Mouse (Mus musculus) MEL (cell line): ENCODE data around the gene Mis18a. TPM values are rescaled to one million over a fixed set of nuclear protein-coding genes. Genes with fewer than 3 reads are reported as not detected.

Experiments used
- DNase-seq: peaks from one replicate; pipeline ENCODE4 v3.0.0; 2011; ENCODE audit warnings: low read depth, low spot score
- H3K27ac ChIP-seq: 2 replicates; pipeline ENCODE4 v1.5.1; 2012; ENCODE audit warnings: low read depth, mild to moderate bottlenecking, control low read depth, low read length, moderate library complexity; ENCODE audit not compliant: control insufficient read depth
- H3K27me3 ChIP-seq, 2 experiments: fragments of 150-350 bp in 1 of 2; sonication (generic) in 1 of 2; 2 replicates each; pipeline ENCODE4 v1.6.1; 2012; ENCODE audit warnings: low read length in 2 of 2, mild to moderate bottlenecking in 2 of 2, improper control_type of control experiment in 1 of 2, moderate library complexity in 1 of 2; ENCODE audit not compliant: insufficient read depth in 2 of 2, control insufficient read depth in 1 of 2
- H3K36me3 ChIP-seq, 2 experiments: 2 replicates each; pipeline ENCODE4 v1.6.1; 2012 to 2014; ENCODE audit warnings: low read length in 2 of 2, improper control_type of control experiment in 1 of 2, inconsistent platforms in 1 of 2, mild to moderate bottlenecking in 1 of 2; ENCODE audit not compliant: insufficient read depth in 2 of 2, control insufficient read depth in 1 of 2
- H3K4me1 ChIP-seq, 2 experiments: fragments of 150-350 bp in 1 of 2; sonication (generic) in 1 of 2; 2 replicates each; pipeline ENCODE4 v1.6.1; 2012; ENCODE audit warnings: low read length in 2 of 2, improper control_type of control experiment in 1 of 2, mild to moderate bottlenecking in 1 of 2; ENCODE audit not compliant: insufficient read depth in 2 of 2, control insufficient read depth in 1 of 2
- H3K4me3 ChIP-seq, 2 experiments: fragments of 150-350 bp in 1 of 2; sonication (generic) in 1 of 2; 2 replicates each; pipeline ENCODE4 v1.5.1; 2012; ENCODE audit warnings: low read depth in 2 of 2, low read length in 2 of 2, mild to moderate bottlenecking in 2 of 2, moderate library complexity in 2 of 2, control low read depth in 1 of 2, improper control_type of control experiment in 1 of 2; ENCODE audit not compliant: control insufficient read depth in 1 of 2, insufficient read depth in 1 of 2
- H3K79me2 ChIP-seq: 2 replicates; pipeline ENCODE4 v1.6.1; 2012; ENCODE audit warnings: mild to moderate bottlenecking, low read length, moderate library complexity; ENCODE audit not compliant: control insufficient read depth, poor library complexity, insufficient read depth
- H3K9ac ChIP-seq: 2 replicates; pipeline ENCODE4 v1.6.1; 2012; ENCODE audit warnings: low read depth, mild to moderate bottlenecking, control low read depth, low read length, moderate library complexity; ENCODE audit not compliant: control insufficient read depth, poor library complexity, severe bottlenecking
- H3K9me3 ChIP-seq: fragments of 150-350 bp; sonication (generic); replicated peaks from 2 replicates; pipeline ENCODE4 v1.6.1; 2012; ENCODE audit warnings: mild to moderate bottlenecking, low read length, improper control_type of control experiment, moderate library complexity; ENCODE audit not compliant: insufficient read depth
- CHD1 ChIP-seq: IDR thresholded peaks from 2 replicates; pipeline ENCODE4 v1.6.1; 2012; ENCODE audit warnings: low read depth, mild to moderate bottlenecking, inconsistent platforms, low read length, improper control_type of control experiment
- CHD2 ChIP-seq: IDR thresholded peaks from 2 replicates; pipeline ENCODE4 v1.6.1; 2011; ENCODE audit warnings: low read length, improper control_type of control experiment
- CTCF ChIP-seq, 3 experiments: IDR thresholded peaks in 2 of 3; conservative IDR thresholded peaks in 1 of 3; 2 replicates each; pipeline ENCODE4 v1.5.1; 2011 to 2012; ENCODE audit warnings: low read length in 3 of 3, low read depth in 2 of 3, mild to moderate bottlenecking in 2 of 3, improper control_type of control experiment in 1 of 3, inconsistent platforms in 1 of 3, mixed read lengths in 1 of 3, moderate library complexity in 1 of 3; ENCODE audit not compliant: control insufficient read depth in 1 of 3, insufficient read depth in 1 of 3, poor library complexity in 1 of 3, severe bottlenecking in 1 of 3
- E2F4 ChIP-seq: IDR thresholded peaks from 2 replicates; pipeline ENCODE4 v1.6.1; 2011; ENCODE audit warnings: low read depth, low read length, improper control_type of control experiment, borderline replicate concordance
- ELF1 ChIP-seq: IDR thresholded peaks from 2 replicates; pipeline ENCODE4 v1.6.1; 2014; ENCODE audit warnings: low read depth, mild to moderate bottlenecking, inconsistent platforms, low read length, improper control_type of control experiment, moderate library complexity
- EP300 ChIP-seq, 2 experiments: IDR thresholded peaks; 2 replicates each; pipeline ENCODE4 v1.6.1; 2011; ENCODE audit warnings: improper control_type of control experiment in 2 of 2, low read length in 2 of 2, low read depth in 1 of 2, mild to moderate bottlenecking in 1 of 2
- ETS1 ChIP-seq: IDR thresholded peaks from 2 replicates; pipeline ENCODE4 v1.6.1; 2012; ENCODE audit warnings: low read depth, mild to moderate bottlenecking, inconsistent platforms, low read length, improper control_type of control experiment, moderate library complexity
- GABPA ChIP-seq: IDR thresholded peaks from 2 replicates; pipeline ENCODE4 v1.6.1; 2012; ENCODE audit warnings: low read depth, mild to moderate bottlenecking, inconsistent platforms, low read length, improper control_type of control experiment, moderate library complexity
- GATA1 ChIP-seq: IDR thresholded peaks from 2 replicates; pipeline ENCODE4 v1.6.1; 2011; ENCODE audit warnings: low read depth, low read length, improper control_type of control experiment
- HCFC1 ChIP-seq: IDR thresholded peaks from 2 replicates; pipeline ENCODE4 v1.6.1; 2012; ENCODE audit warnings: low read depth, mild to moderate bottlenecking, inconsistent platforms, low read length, improper control_type of control experiment, moderate library complexity
- JUND ChIP-seq: IDR thresholded peaks from 2 replicates; pipeline ENCODE4 v1.6.1; 2011; ENCODE audit warnings: low read depth, mild to moderate bottlenecking, improper control_type of control experiment, low read length
- KAT2A ChIP-seq: conservative IDR thresholded peaks from 2 replicates; pipeline ENCODE4 v1.6.1; 2012; ENCODE audit warnings: low read depth, low read length, improper control_type of control experiment, inconsistent platforms
- MAZ ChIP-seq: IDR thresholded peaks from 2 replicates; pipeline ENCODE4 v1.6.1; 2012; ENCODE audit warnings: low read depth, mild to moderate bottlenecking, inconsistent platforms, low read length, improper control_type of control experiment
- MEF2A ChIP-seq: IDR thresholded peaks from 2 replicates; pipeline ENCODE4 v1.6.1; 2014; ENCODE audit warnings: low read depth, mild to moderate bottlenecking, inconsistent platforms, low read length, improper control_type of control experiment; ENCODE audit not compliant: poor library complexity, insufficient replicate concordance, severe bottlenecking; ENCODE audit errors: extremely low read depth
- MXI1 ChIP-seq: IDR thresholded peaks from 2 replicates; pipeline ENCODE4 v1.6.1; 2011; ENCODE audit warnings: mild to moderate bottlenecking, low read depth, low read length, improper control_type of control experiment
- MYB ChIP-seq: IDR thresholded peaks from 2 replicates; pipeline ENCODE4 v1.6.1; 2011; ENCODE audit warnings: mild to moderate bottlenecking, low read depth, low read length, improper control_type of control experiment
- MYC ChIP-seq: IDR thresholded peaks from 2 replicates; pipeline ENCODE4 v1.6.1; 2011; ENCODE audit warnings: low read depth, mild to moderate bottlenecking, low read length, improper control_type of control experiment, moderate library complexity
- NELFE ChIP-seq: IDR thresholded peaks from 2 replicates; pipeline ENCODE4 v1.6.1; 2011; ENCODE audit warnings: low read depth, low read length, improper control_type of control experiment
- NRF1 ChIP-seq: IDR thresholded peaks from 2 replicates; pipeline ENCODE4 v1.6.1; 2014; ENCODE audit warnings: low read depth, mild to moderate bottlenecking, inconsistent platforms, low read length, improper control_type of control experiment, moderate library complexity; ENCODE audit not compliant: poor library complexity, insufficient read depth, severe bottlenecking
- POLR2A ChIP-seq, 2 experiments: IDR thresholded peaks; 2 replicates each; pipeline ENCODE4 v1.6.1; 2011 to 2012; ENCODE audit warnings: low read length in 2 of 2, mild to moderate bottlenecking in 2 of 2, control low read depth in 1 of 2, improper control_type of control experiment in 1 of 2, low read depth in 1 of 2, moderate library complexity in 1 of 2; ENCODE audit not compliant: control insufficient read depth in 1 of 2, insufficient read depth in 1 of 2, poor library complexity in 1 of 2
- POLR2AphosphoS2 ChIP-seq: IDR thresholded peaks from 2 replicates; pipeline ENCODE4 v1.6.1; 2011; ENCODE audit warnings: low read length, improper control_type of control experiment
- RAD21 ChIP-seq: IDR thresholded peaks from 2 replicates; pipeline ENCODE4 v1.6.1; 2011; ENCODE audit warnings: mild to moderate bottlenecking, low read depth, low read length, improper control_type of control experiment
- SIN3A ChIP-seq: IDR thresholded peaks from 2 replicates; pipeline ENCODE4 v1.6.1; 2012; ENCODE audit warnings: low read length, improper control_type of control experiment, inconsistent platforms
- SMC3 ChIP-seq: IDR thresholded peaks from 2 replicates; pipeline ENCODE4 v1.6.1; 2011; ENCODE audit warnings: low read depth, low read length, improper control_type of control experiment
- TAL1 ChIP-seq: IDR thresholded peaks from 2 replicates; pipeline ENCODE4 v1.6.1; 2012; ENCODE audit warnings: mild to moderate bottlenecking, inconsistent platforms, low read length, moderate library complexity, mixed read lengths
- TBP ChIP-seq: IDR thresholded peaks from 2 replicates; pipeline ENCODE4 v1.8.0; 2011; ENCODE audit warnings: low read depth, low read length, improper control_type of control experiment
- TCF12 ChIP-seq: IDR thresholded peaks from 2 replicates; pipeline ENCODE4 v1.6.1; 2014; ENCODE audit warnings: low read depth, mild to moderate bottlenecking, inconsistent platforms, low read length, improper control_type of control experiment, moderate library complexity
- UBTF ChIP-seq: IDR thresholded peaks from 2 replicates; pipeline ENCODE4 v1.6.1; 2012; ENCODE audit warnings: low read depth, mild to moderate bottlenecking, inconsistent platforms, low read length, improper control_type of control experiment, moderate library complexity, borderline replicate concordance; ENCODE audit not compliant: insufficient read depth
- ZC3H11A ChIP-seq: IDR thresholded peaks from 2 replicates; pipeline ENCODE4 v1.6.1; 2012; ENCODE audit warnings: low read depth, mild to moderate bottlenecking, inconsistent platforms, low read length, improper control_type of control experiment
- ZMIZ1 ChIP-seq: IDR thresholded peaks from 2 replicates; pipeline ENCODE4 v1.6.1; 2012; ENCODE audit warnings: low read depth, mild to moderate bottlenecking, inconsistent platforms, low read length, improper control_type of control experiment, moderate library complexity
- ZNF384 ChIP-seq: IDR thresholded peaks from 2 replicates; pipeline ENCODE4 v1.6.1; 2012; ENCODE audit warnings: low read depth, mild to moderate bottlenecking, inconsistent platforms, low read length, improper control_type of control experiment
- polyA plus RNA-seq, 2 experiments: library from polyadenylated mRNA; stranded (reverse) in 1 of 2; unstranded in 1 of 2; fragments of >175 nt in 1 of 2; fragments of >200 nt in 1 of 2; gene quantifications; 2 replicates each; pipeline versions ENCODE4 v1.2.1 to v1.2.4; 2012; ENCODE audit warnings: low replicate concordance in 2 of 2, low read depth in 1 of 2; ENCODE audit not compliant: insufficient read length in 2 of 2, insufficient read depth in 1 of 2, missing spikeins in 1 of 2
- total RNA-seq: library from RNA; depleted of rRNA; stranded (reverse); fragments of 300-350 nt; gene quantifications from 2 replicates; pipeline ENCODE4 v1.2.3, GENCODE M21; 2012; rRNA removed

Mis18a gene
- total RNA-seq (46.2 and 48.3 TPM in 2 replicates), polyA plus RNA-seq (10 to 100 TPM in 1 of 2 experiments, not detected in 1; 43.8 TPM)

DNA sequence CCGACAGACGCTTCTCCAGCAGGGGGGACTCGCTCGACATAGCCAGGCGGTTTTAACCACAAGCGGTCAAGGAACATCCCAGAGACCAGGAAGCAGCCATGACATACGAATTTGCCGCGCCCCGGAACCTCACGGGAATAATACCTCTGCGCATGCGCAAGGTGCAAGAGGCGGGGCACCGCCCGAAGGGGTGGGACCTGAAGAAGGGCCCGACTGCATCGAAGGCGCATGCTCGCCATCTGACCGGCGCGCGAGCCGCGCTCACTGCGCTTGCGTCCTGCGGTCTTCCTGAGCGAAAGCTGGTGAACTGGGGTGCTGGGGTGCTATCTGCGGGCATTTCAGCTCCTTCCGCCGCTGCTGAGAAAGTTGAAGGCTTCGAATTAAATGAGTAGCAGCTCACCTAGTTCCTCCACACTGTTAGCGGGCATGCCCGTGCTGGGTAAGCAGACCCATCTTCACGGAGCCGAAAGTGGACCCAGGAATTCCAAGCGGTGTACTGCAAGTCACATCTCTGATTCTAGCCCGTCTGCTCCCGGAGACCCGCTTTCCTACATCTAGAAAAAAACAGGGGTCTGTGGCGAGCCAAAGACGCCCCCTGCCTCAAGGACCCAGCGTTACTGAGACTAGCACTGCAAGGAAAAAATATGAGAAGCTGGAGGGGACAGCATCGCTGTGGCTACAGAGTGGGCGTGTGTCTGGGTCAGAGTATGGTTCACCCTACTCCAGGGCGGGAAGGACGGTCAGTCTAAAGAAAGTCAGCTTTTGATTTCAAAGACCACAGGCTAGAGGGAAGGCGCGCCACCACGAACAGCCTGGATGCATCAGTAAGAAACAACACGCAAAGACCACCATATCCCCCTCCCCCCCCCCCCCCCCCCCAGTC is at the start of gene Mis18a:
TSS of gene Mis18a (minus strand) at position 172 of the 883 bp plus-strand sequence.
- Histone ChIP-seq H3K79me2 (peaks cover 11% of the 10 kb centered on the region), H3K27ac (peak within 1 kb of the TSS; percentile 68), H3K9me3 (no peaks in the 10 kb centered on the region), H3K36me3 (peaks cover 2 to 3% of the 10 kb centered on the region in 2 experiments; a peak in 3 of 4 replicates), H3K4me3 (peak within 1 kb of the TSS; percentile 89 to 90), H3K9ac (peak within 1 kb of the TSS; percentile 90), H3K4me1 (peaks cover 0 to 3% of the 10 kb centered on the region in 2 experiments; a peak in 2 of 4 replicates)
- peak; percentile 95 for DNase-seq
- TF ChIP-seq GATA1 (no peak), CTCF (IDR thresholded peaks at IDR 0.05 in 2 of 3, conservative IDR thresholded peaks at IDR 0.05 in 1 of 3; ENCODE audit: control insufficient read depth in 1 of 3, insufficient read depth in 1 of 3, low read depth in 2 of 3, low read length in 3 of 3, poor library complexity in 1 of 3, severe bottlenecking in 1 of 3) (no peak), ELF1 (peak; percentile 83), CHD2 (no peak), CHD1 (no peak), KAT2A (no peak; the same call in 1 of the 2 replicates), ZMIZ1 (0 out of 2 replicates have a peak, but pooled peaks have one; percentile 91), ETS1 (peak; percentile 5; the same call in 1 of the 2 replicates), UBTF (no peak), HCFC1 (peak; percentile 79), SIN3A (peak; percentile 91), JUND (no peak), TCF12 (no peak; the same call in 1 of the 2 replicates), POLR2A (IDR thresholded peaks at IDR 0.05; ENCODE audit: control insufficient read depth in 1 of 2, insufficient read depth in 1 of 2, low read depth in 1 of 2, low read length in 2 of 2, poor library complexity in 1 of 2) (peak; percentile 92 to 98), MYB (no peak), RAD21 (no peak; the same call in 1 of the 2 replicates), ZNF384 (no peak), SMC3 (no peak), MAZ (no peak; the same call in 1 of the 2 replicates), TAL1 (no peak), TBP (peak; percentile 80), E2F4 (peak; percentile 88; the same call in 1 of the 2 replicates), NELFE (peak; percentile 98), ZC3H11A (no peak), GABPA (no peak), MEF2A (no peak), EP300 (IDR thresholded peaks at IDR 0.05; ENCODE audit: low read depth in 1 of 2, low read length in 2 of 2) (no peak), POLR2AphosphoS2 (peak; percentile 96), MYC (0 out of 2 replicates have a peak, but pooled peaks have one; percentile 47), NRF1 (peak; percentile 89), MXI1 (peak; percentile 84)
- TF ChIP-seq, all 39 proteins: peak for 13
- H3K27me3 ChIP-seq = peaks cover 0 to 2% of the 10 kb centered on the region in 2 experiments; a peak in 2 of 4 replicates
